Mouse (Mus musculus): Measurements from ENCODE around the gene Pcmt1.
"Not testable (repeated sequence)": the region's sequence is repeated elsewhere in the genome, so short reads cannot be mapped to it uniquely, and the experiment has no call there.

The Pcmt1 gene

GRCm38 (mm10) chr10:7645911-7646310 is 35.0 kb downstream of the Pcmt1 start:
- CTCF ChIA-PET: no interaction called here

- CTCF ChIA-PET: no interaction called here
Observed at GRCm38 (mm10) chr10:7640366-7640765, 40.6 kb downstream of the Pcmt1 start.

GRCm38 (mm10) chr10:7630951-7631720 is 49.8 kb downstream of the Pcmt1 start:
- CTCF ChIA-PET: interaction anchor here (0.6 kb wide), 1 partner anchor 693 kb away, joined by 8 read pairs; no protein-coding TSS in a partner anchor

- CTCF ChIA-PET: no interaction called here
Observed at GRCm38 (mm10) chr10:7630286-7630685, 50.6 kb downstream of the Pcmt1 start.

- CTCF ChIA-PET: no interaction called here
Observed at GRCm38 (mm10) chr10:7629092-7629491, 51.8 kb downstream of the Pcmt1 start.

GRCm38 (mm10) chr10:7623861-7624518 is 56.9 kb downstream of the Pcmt1 start:
- CTCF ChIA-PET: no interaction called here

- CTCF ChIA-PET: no interaction called here
Observed at GRCm38 (mm10) chr10:7622378-7622777, 58.6 kb downstream of the Pcmt1 start.

- CTCF ChIA-PET: no interaction called here
Observed at GRCm38 (mm10) chr10:7620723-7621122, 60.2 kb downstream of the Pcmt1 start.

GRCm38 (mm10) chr10:7619821-7620241 is 61.1 kb downstream of the Pcmt1 start:
- CTCF ChIA-PET: no interaction called here

- CTCF ChIA-PET: not testable (repeated sequence)
Observed at GRCm38 (mm10) chr10:7617556-7617955, 63.4 kb downstream of the Pcmt1 start.

- CTCF ChIA-PET: interaction anchor here (0.6 kb wide), 1 partner anchor 146 kb away, joined by 11 read pairs; no protein-coding TSS in a partner anchor
Observed at GRCm38 (mm10) chr10:7617146-7617545, 63.8 kb downstream of the Pcmt1 start.

- CTCF ChIA-PET: no interaction called here
Observed at GRCm38 (mm10) chr10:7614834-7615233, 66.1 kb downstream of the Pcmt1 start.

GRCm38 (mm10) chr10:7612210-7612609 is 68.7 kb downstream of the Pcmt1 start:
- CTCF ChIA-PET: not testable (repeated sequence)

- CTCF ChIA-PET: no interaction called here
Observed at GRCm38 (mm10) chr10:7611647-7612046, 69.3 kb downstream of the Pcmt1 start.

- CTCF ChIA-PET: interaction anchor here (0.6 kb wide), 1 partner anchor 8 kb away, joined by 3 read pairs; no protein-coding TSS in a partner anchor
Observed at GRCm38 (mm10) chr10:7608611-7609010, 72.3 kb downstream of the Pcmt1 start.

GRCm38 (mm10) chr10:7606437-7606836 is 74.5 kb downstream of the Pcmt1 start:
- CTCF ChIA-PET: no interaction called here

- CTCF ChIA-PET: no interaction called here
Observed at GRCm38 (mm10) chr10:7605168-7605567, 75.8 kb downstream of the Pcmt1 start.

- CTCF ChIA-PET: interaction anchor here (0.8 kb wide), 1 partner anchor 131 kb away, joined by 3 read pairs; no protein-coding TSS in a partner anchor
Observed at GRCm38 (mm10) chr10:7600647-7601046, 80.3 kb downstream of the Pcmt1 start.

GRCm38 (mm10) chr10:7598177-7598576 is 82.8 kb downstream of the Pcmt1 start:
- CTCF ChIA-PET: no interaction called here

GRCm38 (mm10) chr10:7596251-7596650 is 84.7 kb downstream of the Pcmt1 start:
- CTCF ChIA-PET: interaction anchor here (0.5 kb wide), 1 partner anchor 12 kb away, joined by 5 read pairs; no protein-coding TSS in a partner anchor

- CTCF ChIA-PET: no interaction called here
Observed at GRCm38 (mm10) chr10:7594797-7595196, 86.1 kb downstream of the Pcmt1 start.

GRCm38 (mm10) chr10:7590792-7591191 is 90.1 kb downstream of the Pcmt1 start:
- CTCF ChIA-PET: no interaction called here

GRCm38 (mm10) chr10:7590234-7590689 is 90.7 kb downstream of the Pcmt1 start:
- CTCF ChIA-PET: interaction anchor here (0.6 to 1.1 kb wide), 2 partner anchors 11 to 108 kb away, joined by 3 read pairs; no protein-coding TSS in a partner anchor
